Mouse (Mus musculus) forebrain, embryonic 13.5 days (tissue): ENCODE measurements around the gene Ksr2. TPM values are rescaled to one million over a fixed set of nuclear protein-coding genes. Genes with fewer than 3 reads are reported as not detected.
A peak's percentile ranks its signal among the peaks of the same experiment; 100 is the strongest.
"Not testable (repeated sequence)": the region's sequence is repeated elsewhere in the genome, so short reads cannot be mapped to it uniquely, and the experiment has no call there.

Source experiments
- ATAC-seq: fragments of 200-750 bp; cut with Nextera tagmentation; 2 replicates; pipeline ENCODE4 v1.8.0; 2017
- H3K27ac ChIP-seq: fragments of 300-500 bp; sonication (generic); 2 replicates; pipeline ENCODE4 v1.5.1; 2015; ENCODE audit warnings: inconsistent platforms, mild to moderate bottlenecking, moderate library complexity
- H3K27me3 ChIP-seq: fragments of 300-500 bp; sonication (generic); 2 replicates; pipeline ENCODE4 v1.6.1; 2015; ENCODE audit warnings: mild to moderate bottlenecking, inconsistent platforms
- H3K36me3 ChIP-seq: fragments of 300-500 bp; sonication (generic); 2 replicates; pipeline ENCODE4 v1.6.1; 2015; ENCODE audit warnings: mild to moderate bottlenecking, inconsistent platforms; ENCODE audit not compliant: poor library complexity, severe bottlenecking
- H3K4me1 ChIP-seq: fragments of 300-500 bp; sonication (generic); 2 replicates; pipeline ENCODE4 v1.6.1; 2015; ENCODE audit warnings: inconsistent platforms
- H3K4me2 ChIP-seq: fragments of 300-500 bp; sonication (generic); 2 replicates; pipeline ENCODE4 v1.6.1; 2015; ENCODE audit warnings: inconsistent platforms, mild to moderate bottlenecking, moderate library complexity
- H3K4me3 ChIP-seq: fragments of 300-500 bp; sonication (generic); 2 replicates; pipeline ENCODE4 v1.5.1; 2015; ENCODE audit warnings: mild to moderate bottlenecking, inconsistent platforms
- H3K9ac ChIP-seq: fragments of 300-500 bp; sonication (generic); 2 replicates; pipeline ENCODE4 v1.6.1; 2015; ENCODE audit warnings: mild to moderate bottlenecking, inconsistent platforms
- H3K9me3 ChIP-seq: fragments of 300-500 bp; sonication (generic); replicated peaks from 2 replicates; pipeline ENCODE4 v1.6.1; 2016; ENCODE audit warnings: inconsistent platforms
- WGBS: fragments of 180-500 bp; shearing (Covaris S2); methylation state at CpG from one replicate; pipeline ENCODE4 v1.1.7; 2015; 5-methylcytosine and 5-hydroxymethylcytosine counted together
- polyA plus RNA-seq: library from polyadenylated mRNA; unstranded; fragments of >200 nt; fragmentation: Nextera tagmentation; extraction: Ambion mirVana; gene quantifications from 2 replicates; pipeline ENCODE4 v1.2.1, GENCODE M21; 2015

Gene Ksr2
- polyA plus RNA-seq, 1 experiment from 2014 or later, result 2.5 TPM

DNA sequence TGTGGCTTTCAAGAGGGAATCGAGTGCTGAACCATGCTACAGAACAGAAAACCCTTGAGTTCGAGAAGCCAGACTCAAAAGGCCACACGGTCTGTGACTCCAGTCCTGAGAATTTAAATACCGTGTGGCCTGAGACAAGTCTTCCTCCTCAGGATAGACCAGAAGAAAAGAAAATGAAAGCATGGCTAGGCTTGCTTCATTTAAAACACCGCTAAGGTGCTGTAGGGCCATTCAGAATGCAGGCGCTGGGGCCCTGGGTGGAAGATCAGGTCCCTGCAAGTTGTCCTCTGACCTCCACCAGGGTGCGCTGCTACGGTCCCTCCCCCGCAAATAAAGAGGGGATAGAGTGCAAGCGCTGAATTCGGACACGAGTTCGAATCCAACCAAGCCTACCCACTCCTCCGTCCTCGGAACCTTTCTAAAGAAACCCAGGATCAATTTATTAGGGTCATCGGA, 25.5 kb upstream of the Ksr2 start:
- ATAC-seq, result peak; percentile 43
- Histone ChIP-seq H3K9me3 (no peaks in the 10 kb centered on the region), H3K4me2 (peak overlapping the region; percentile 74), H3K4me1 (peaks cover 18% of the 10 kb centered on the region), H3K36me3 (peaks cover 27% of the 10 kb centered on the region), H3K27me3 (no peaks in the 10 kb centered on the region), H3K4me3 (peak overlapping the region; percentile 81), H3K27ac (peak overlapping the region; percentile 40; the same call in 1 of the 2 replicates), H3K9ac (peak overlapping the region; percentile 91)
- WGBS, result 10% methylated on average over 16 of the region's 16 CpGs

DNA sequence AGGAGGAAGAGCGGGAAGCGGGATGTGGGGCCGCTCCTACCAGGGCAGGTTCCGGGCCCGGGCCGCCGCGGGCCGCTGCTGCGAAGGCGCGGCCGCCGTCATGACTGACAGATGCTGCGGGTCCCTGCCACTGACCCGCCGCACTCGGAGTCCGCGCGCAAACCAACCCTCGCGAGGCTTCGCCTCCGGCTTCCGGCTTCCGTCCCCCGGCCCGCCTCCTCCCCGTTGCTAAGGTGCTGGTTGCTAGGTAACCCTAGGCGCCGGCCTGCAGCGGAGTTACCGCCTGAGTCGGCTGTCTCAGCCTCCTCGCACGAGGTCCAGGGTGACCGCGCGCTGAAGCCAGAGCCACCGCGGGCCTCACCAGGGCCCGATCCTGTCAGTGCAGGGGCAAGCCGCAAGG, 24.9 kb upstream of the Ksr2 start, which contains the start of gene Rfc5:
Gene Rfc5 (minus strand): TSS at position 171 of the 400 bp plus-strand sequence.
- Histone ChIP-seq H3K4me1 (peaks cover 18% of the 10 kb centered on the region), H3K9me3 (no peaks in the 10 kb centered on the region), H3K27me3 (no peaks in the 10 kb centered on the region), H3K4me2 (peak within 1 kb of the TSS; percentile 74), H3K4me3 (peak within 1 kb of the TSS; percentile 81), H3K9ac (peak within 1 kb of the TSS; percentile 91), H3K36me3 (peaks cover 22% of the 10 kb centered on the region), H3K27ac (peak within 1 kb of the TSS; percentile 57)
- WGBS, result under 1% methylated on average over 29 of the region's 44 CpGs
- ATAC-seq, result peak; percentile 97

DNA sequence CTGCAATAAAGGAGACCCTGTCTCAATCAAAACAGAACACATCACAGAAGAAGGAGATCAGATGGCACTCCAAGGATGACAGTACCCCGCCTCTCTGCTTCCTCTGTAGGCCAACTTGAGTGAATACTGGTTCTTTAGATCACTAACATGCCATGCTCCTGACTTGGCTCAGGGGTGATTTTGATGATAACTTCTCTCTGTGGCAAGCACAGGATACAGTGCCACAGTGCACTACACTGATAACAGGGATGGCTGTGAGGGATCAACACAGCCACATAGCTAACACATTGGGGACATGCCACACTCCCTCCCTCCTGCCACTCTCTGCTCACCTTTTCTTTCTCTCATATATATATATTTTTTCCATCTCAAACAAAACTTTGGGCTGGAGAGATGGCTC, 22.9 kb upstream of the Ksr2 start:
- 95% methylated on average over 1 of the region's 1 CpGs for WGBS
- H3K4me2 ChIP-seq, result no peak overlapping the region

DNA sequence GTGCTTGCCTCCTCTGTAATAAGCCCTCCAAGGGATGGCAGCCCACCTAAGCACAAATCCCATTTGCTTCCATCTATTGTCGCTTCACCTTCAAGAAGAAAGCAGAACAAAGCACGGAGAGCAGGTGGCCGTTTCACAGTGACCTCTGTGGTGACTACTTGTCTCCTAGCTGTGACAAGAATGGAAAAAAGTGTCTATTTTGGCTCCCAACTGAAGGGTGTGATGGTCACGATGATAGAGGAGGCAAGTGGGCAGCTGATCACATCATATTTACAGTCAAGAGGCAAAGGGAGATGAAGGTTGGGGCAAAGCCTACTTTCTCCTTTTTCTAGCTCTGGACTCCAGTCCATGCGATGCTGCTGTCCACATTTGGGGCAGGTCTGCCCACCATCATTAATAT, 18.0 kb upstream of the Ksr2 start:
- no peaks in the 10 kb centered on the region for H3K36me3 ChIP-seq
- 88% methylated on average over 5 of the region's 5 CpGs for WGBS
- no peak overlapping the region for H3K9ac ChIP-seq
- no peak overlapping the region for H3K27ac ChIP-seq
- no peaks in the 10 kb centered on the region for H3K27me3 ChIP-seq
- H3K4me1 ChIP-seq, result no peaks in the 10 kb centered on the region; the same call in 1 of the 2 replicates
- ATAC-seq, result no peak
- no peak overlapping the region for H3K4me3 ChIP-seq
- H3K4me2 ChIP-seq, result no peak overlapping the region
- no peaks in the 10 kb centered on the region for H3K9me3 ChIP-seq

More for the DNA sequence above, 22.9 kb upstream of the Ksr2 start:
- no peaks in the 10 kb centered on the region for H3K27me3 ChIP-seq
- no peak for ATAC-seq
- no peak overlapping the region for H3K4me3 ChIP-seq
- H3K9me3 ChIP-seq, result no peaks in the 10 kb centered on the region
- peaks cover 18% of the 10 kb centered on the region for H3K4me1 ChIP-seq
- no peak overlapping the region for H3K9ac ChIP-seq
- peaks cover 2% of the 10 kb centered on the region; the same call in 1 of the 2 replicates for H3K36me3 ChIP-seq
- H3K27ac ChIP-seq, result no peak overlapping the region

DNA sequence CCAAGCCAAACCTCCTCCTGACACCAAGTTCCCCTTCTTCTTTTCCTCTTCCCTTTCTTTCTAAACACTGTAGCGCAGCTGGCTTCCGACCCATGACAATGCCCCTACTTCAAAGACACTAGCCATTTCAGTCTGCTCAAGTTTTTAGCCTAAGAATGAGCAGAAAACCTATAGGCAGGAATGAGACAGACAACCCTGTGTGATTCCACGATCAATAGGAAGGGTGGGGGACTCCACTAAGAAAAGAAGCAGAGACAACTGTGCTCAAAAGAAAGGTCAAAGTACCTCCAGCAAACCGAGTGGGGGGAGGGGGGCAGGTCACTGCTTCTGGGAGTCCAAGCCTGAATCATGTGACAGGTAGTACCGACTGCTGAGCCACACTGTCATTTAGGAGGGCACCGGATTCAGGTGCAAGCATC, 17.2 kb upstream of the Ksr2 start:
- no peaks in the 10 kb centered on the region for H3K27me3 ChIP-seq
- ATAC-seq, result no peak
- H3K4me2 ChIP-seq, result no peak overlapping the region
- no peak overlapping the region for H3K4me3 ChIP-seq
- no peak overlapping the region for H3K27ac ChIP-seq
- H3K36me3 ChIP-seq, result no peaks in the 10 kb centered on the region
- WGBS, result 71% methylated on average over 6 of the region's 6 CpGs
- H3K9me3 ChIP-seq, result no peaks in the 10 kb centered on the region
- H3K4me1 ChIP-seq, result no peaks in the 10 kb centered on the region; the same call in 1 of the 2 replicates
- H3K9ac ChIP-seq, result no peak overlapping the region

DNA sequence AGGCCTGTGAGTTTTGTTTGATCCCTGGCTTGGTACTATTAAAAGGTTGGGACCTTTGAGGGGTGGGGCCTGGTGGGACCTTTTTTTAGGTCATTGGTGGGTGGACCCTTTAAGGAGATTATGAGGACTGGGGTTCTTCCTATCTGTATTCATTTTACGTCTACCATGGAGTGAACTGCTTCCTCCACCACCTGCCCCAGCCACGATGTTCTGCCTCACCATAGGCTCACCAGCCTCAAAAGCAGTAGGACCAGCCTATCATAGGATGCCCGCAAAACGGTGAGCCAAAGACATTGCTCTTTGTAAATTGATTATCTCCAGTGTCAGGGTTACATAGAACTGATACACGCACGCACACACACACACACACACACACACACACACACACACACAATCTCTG, 16.4 kb upstream of the Ksr2 start:
- Histone ChIP-seq H3K27ac (no peak overlapping the region), H3K9me3 (no peaks in the 10 kb centered on the region), H3K4me2 (no peak overlapping the region), H3K9ac (no peak overlapping the region), H3K36me3 (no peaks in the 10 kb centered on the region), H3K27me3 (no peaks in the 10 kb centered on the region), H3K4me1 (no peaks in the 10 kb centered on the region; the same call in 1 of the 2 replicates), H3K4me3 (no peak overlapping the region)
- WGBS, result 79% methylated on average over 6 of the region's 6 CpGs
- no peak for ATAC-seq

DNA sequence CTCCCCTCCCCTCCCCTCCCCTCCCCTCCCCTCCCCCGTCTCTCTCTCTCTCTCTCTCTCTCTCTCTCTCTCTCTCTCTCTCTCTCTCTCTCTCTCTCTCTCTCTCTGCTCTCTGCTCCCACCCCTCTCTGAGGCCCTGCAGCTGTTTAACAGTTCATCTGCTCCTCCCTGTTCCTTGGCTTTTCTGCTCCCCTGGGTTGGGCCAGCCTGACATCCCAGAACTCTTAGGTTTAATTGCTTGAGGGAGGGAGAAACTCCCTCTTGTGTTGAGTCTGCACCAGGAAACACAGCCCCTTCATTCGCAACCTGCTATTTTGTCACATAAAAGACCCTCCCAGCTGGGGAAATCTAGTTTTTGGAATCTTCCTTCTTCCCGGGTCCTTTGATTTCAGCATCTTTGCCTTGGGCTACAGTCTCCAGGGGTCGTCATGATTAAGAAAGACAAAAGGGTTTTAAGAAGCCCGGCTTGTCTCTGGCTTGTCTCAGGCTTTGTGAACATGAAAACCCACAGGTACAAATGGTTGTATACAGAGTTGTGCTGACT, 15.7 kb upstream of the Ksr2 start:
- Histone ChIP-seq H3K36me3 (no peaks in the 10 kb centered on the region), H3K9me3 (no peaks in the 10 kb centered on the region), H3K4me3 (no peak overlapping the region), H3K27ac (no peak overlapping the region), H3K27me3 (no peaks in the 10 kb centered on the region), H3K9ac (no peak overlapping the region), H3K4me1 (no peaks in the 10 kb centered on the region; the same call in 1 of the 2 replicates), H3K4me2 (no peak overlapping the region)
- no peak for ATAC-seq
- 19% methylated on average over 4 of the region's 5 CpGs for WGBS

DNA sequence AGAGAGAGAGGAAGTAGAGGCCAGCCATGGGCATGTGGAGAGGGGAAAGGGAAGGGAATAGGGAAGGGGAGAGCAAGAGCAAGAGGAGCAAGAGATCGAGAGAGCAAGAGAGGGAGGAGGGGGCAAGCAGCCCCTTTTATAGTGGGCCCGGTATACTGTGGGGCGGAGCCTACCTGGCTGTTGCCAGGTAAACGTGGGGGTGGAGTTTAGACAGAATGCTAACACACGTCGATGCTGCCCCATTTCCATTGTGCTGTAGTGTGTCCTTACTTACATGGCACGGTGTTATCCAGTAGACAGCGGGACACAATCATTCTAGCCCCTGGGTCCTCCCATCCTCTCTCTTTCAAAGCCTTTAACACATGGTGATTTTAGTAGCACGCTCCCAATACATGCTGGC, 14.5 kb upstream of the Ksr2 start:
- Histone ChIP-seq H3K4me2 (no peak overlapping the region), H3K4me3 (no peak overlapping the region), H3K4me1 (no peaks in the 10 kb centered on the region; the same call in 1 of the 2 replicates), H3K27me3 (no peaks in the 10 kb centered on the region), H3K36me3 (no peaks in the 10 kb centered on the region), H3K9ac (no peak overlapping the region), H3K27ac (no peak overlapping the region), H3K9me3 (no peaks in the 10 kb centered on the region)
- WGBS, result 80% methylated on average over 9 of the region's 9 CpGs
- ATAC-seq, result no peak

DNA sequence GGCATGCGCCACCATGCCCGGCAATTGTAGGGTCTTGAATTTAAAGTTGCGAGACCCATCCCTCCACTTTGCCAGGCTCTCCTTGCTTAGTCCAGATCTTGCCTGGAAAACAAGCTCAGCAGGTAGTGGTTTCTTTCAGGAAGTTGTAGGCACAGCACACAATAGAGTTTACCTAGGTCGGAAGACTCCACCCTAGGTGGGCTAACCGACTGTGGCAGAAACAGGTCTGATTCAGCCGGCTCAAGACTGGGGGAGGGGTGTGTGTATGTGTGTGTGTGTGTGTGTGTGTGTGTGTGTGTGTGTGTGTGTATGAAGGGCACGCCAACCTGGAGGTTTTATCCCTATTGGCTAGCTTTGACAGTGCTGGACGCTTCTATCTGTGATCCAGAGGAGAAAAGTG, 10.2 kb upstream of the Ksr2 start:
- Histone ChIP-seq H3K27me3 (no peaks in the 10 kb centered on the region), H3K27ac (no peak overlapping the region), H3K9ac (no peak overlapping the region), H3K9me3 (no peaks in the 10 kb centered on the region), H3K4me2 (no peak overlapping the region), H3K36me3 (no peaks in the 10 kb centered on the region), H3K4me1 (no peaks in the 10 kb centered on the region), H3K4me3 (no peak overlapping the region)
- 90% methylated on average over 8 of the region's 8 CpGs for WGBS
- ATAC-seq, result no peak

DNA sequence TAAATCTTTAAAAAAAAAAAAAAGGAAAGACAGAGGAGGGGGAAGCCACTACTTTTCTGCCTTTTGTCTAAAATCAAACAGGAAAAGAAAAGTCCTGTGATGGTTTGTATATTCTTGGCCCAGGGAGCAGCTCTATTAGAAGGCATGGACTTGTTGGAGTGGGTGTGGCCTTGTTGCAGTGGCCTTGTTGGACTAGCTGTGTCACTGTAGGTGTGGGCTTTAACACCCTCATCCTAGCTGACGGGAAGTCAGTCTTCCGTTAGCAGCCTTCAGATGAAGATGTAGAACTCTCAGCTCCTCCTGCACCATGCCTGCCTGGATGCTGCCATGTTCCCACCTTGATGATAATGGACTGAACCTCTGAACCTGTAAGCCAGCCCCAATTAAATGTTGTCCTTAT, 9.1 kb upstream of the Ksr2 start:
- H3K4me3 ChIP-seq, H3K27me3 ChIP-seq, H3K36me3 ChIP-seq, H3K9ac ChIP-seq, H3K9me3 ChIP-seq, H3K4me2 ChIP-seq, H3K27ac ChIP-seq, ATAC-seq, H3K4me1 ChIP-seq: not testable (repeated sequence)
- 87% methylated on average over 2 of the region's 2 CpGs for WGBS

DNA sequence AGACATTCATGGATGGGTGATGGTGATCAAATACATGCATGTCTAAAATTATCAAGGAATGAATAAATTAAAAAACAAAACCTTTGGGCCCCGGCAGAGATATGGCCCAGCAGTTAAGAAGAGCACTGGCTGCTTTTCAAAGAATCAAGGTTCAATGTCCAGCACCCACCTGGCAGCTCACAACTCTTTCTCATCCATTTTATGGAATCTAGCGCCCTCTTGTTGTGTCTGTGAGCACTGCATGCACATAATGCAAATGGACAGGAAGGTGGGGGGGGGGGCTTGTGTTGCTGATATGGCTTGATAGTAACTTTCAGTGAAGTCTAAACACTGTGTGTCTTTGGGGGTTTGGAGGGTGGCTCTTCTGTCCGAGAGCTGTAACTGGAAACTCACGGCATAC, 5.6 kb upstream of the Ksr2 start:
- Histone ChIP-seq H3K9me3 (no peaks in the 10 kb centered on the region), H3K9ac (no peak overlapping the region), H3K4me3 (no peak overlapping the region), H3K4me2 (no peak overlapping the region), H3K4me1 (peaks cover 2% of the 10 kb centered on the region), H3K36me3 (no peaks in the 10 kb centered on the region), H3K27me3 (peaks cover 13% of the 10 kb centered on the region), H3K27ac (no peak overlapping the region)
- WGBS, result 71% methylated on average over 4 of the region's 4 CpGs
- no peak for ATAC-seq

DNA sequence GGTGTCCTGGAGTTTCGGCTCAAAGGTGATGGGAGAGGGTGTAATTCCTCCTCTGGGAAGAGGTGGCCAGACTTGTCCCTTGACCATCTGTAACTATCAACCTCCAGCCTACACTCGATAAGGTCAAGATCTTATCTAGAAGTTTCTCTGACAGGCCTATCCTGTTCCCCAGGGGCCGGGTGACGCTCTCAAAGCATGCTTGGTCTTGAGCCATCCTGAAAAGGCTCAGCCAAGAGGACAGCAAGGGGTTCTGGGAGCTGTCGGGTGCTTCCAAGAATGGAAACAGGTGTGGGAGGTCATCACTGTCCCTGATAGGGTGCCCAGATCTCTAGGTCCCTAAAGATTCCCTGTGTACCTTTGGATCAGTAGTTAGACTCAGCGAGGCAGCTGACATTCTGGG, 4.4 kb upstream of the Ksr2 start:
- H3K9me3 ChIP-seq, result no peaks in the 10 kb centered on the region
- H3K4me1 ChIP-seq, result peaks cover 5% of the 10 kb centered on the region
- H3K36me3 ChIP-seq, result no peaks in the 10 kb centered on the region
- no peak for ATAC-seq
- WGBS, result 76% methylated on average over 6 of the region's 6 CpGs
- no peak overlapping the region for H3K4me2 ChIP-seq
- no peak overlapping the region for H3K9ac ChIP-seq
- H3K4me3 ChIP-seq, result no peak overlapping the region
- peaks cover 13% of the 10 kb centered on the region for H3K27me3 ChIP-seq
- H3K27ac ChIP-seq, result no peak overlapping the region

DNA sequence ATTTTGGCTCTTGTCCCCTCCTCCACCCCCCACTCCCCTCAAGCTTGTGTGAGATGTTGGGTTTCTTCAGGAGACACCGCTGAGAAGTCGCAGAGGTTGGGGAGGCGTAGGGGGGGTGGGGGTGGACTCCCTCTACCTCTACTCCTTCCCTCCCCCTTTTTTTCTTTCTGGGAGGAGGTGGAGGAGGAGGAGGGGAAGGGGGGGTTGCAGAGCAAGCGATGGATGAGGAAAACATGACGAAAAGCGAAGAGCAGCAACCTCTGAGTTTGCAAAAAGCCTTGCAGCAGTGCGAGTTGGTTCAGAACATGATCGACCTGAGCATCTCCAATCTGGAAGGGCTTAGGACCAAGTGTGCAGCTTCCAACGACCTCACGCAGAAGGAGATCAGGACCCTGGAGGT, 811 bp downstream of the Ksr2 start:
- Histone ChIP-seq H3K36me3 (no peaks in the 10 kb centered on the region), H3K27ac (peak overlapping the region; percentile 96), H3K4me3 (peak overlapping the region; percentile 71), H3K4me1 (peaks cover 15% of the 10 kb centered on the region), H3K9me3 (no peaks in the 10 kb centered on the region), H3K9ac (peak overlapping the region; percentile 81), H3K27me3 (peaks cover 6% of the 10 kb centered on the region), H3K4me2 (peak overlapping the region; percentile 70)
- WGBS, result 0% methylated on average over 10 of the region's 10 CpGs
- ATAC-seq, result 0 out of 2 replicates have a peak, but pooled peaks have one; percentile 1
